Mouse (Mus musculus) liver, adult (tissue): ENCODE results near the gene Mbd3l2.
A peak's percentile ranks its signal among the peaks of the same experiment; 100 is the strongest.
"Not testable (repeated sequence)": the region's sequence is repeated elsewhere in the genome, so short reads cannot be mapped to it uniquely, and the experiment has no call there.

Experiments
- GATA4 ChIP-seq: IDR thresholded peaks from 2 replicates; pipeline ENCODE4 v1.6.1; 2014; ENCODE audit warnings: mild to moderate bottlenecking, low read length; ENCODE audit not compliant: insufficient replicate concordance

The Mbd3l2 gene

GRCm38 (mm10) chr9:18430354-18430753 is at the start of gene Mbd3l2:
Gene Mbd3l2 (plus strand): TSS chr9:18430654.
- TF ChIP-seq GATA4: no peak

- TF ChIP-seq GATA4: no peak
These were observed 44.7 kb upstream of the Mbd3l2 start for GRCm38 (mm10) chr9:18385782-18386181.

GRCm38 (mm10) chr9:18399629-18400028 is 30.8 kb upstream of the Mbd3l2 start:
- no peak for TF ChIP-seq GATA4

- not testable (repeated sequence) for TF ChIP-seq GATA4
These were observed 27.6 kb upstream of the Mbd3l2 start, which contains the start of gene Naalad2 for GRCm38 (mm10) chr9:18402895-18403294. Gene Naalad2 (minus strand): TSS chr9:18402995.

- TF ChIP-seq GATA4: no peak
These were observed 26.3 kb upstream of the Mbd3l2 start, which contains the start of gene Ubtfl1 for GRCm38 (mm10) chr9:18404118-18404517. Gene Ubtfl1 (plus strand): TSS chr9:18404418.

- TF ChIP-seq GATA4: no peak
These were observed 1.2 kb downstream of the Mbd3l2 start for GRCm38 (mm10) chr9:18431687-18432086.

GRCm38 (mm10) chr9:18456520-18456919 is 26.1 kb downstream of the Mbd3l2 start:
- no peak for TF ChIP-seq GATA4

- TF ChIP-seq GATA4: no peak
These were observed 36.9 kb downstream of the Mbd3l2 start for GRCm38 (mm10) chr9:18467350-18467749.

GRCm38 (mm10) chr9:18468005-18468404 is 37.6 kb downstream of the Mbd3l2 start:
- TF ChIP-seq GATA4: no peak

- TF ChIP-seq GATA4: peak; percentile 64; the same call in 1 of the 2 replicates
These were observed 43.1 kb downstream of the Mbd3l2 start for GRCm38 (mm10) chr9:18473324-18474128.

GRCm38 (mm10) chr9:18478168-18478567 is 47.7 kb downstream of the Mbd3l2 start, which contains the start of the genes Zfp558 and Mbd3l1:
Gene Zfp558 (minus strand): TSS chr9:18478268.
Gene Mbd3l1 (plus strand): TSS chr9:18478359.
- no peak for TF ChIP-seq GATA4
